Mouse (Mus musculus): ENCODE data around the gene Usp30. TPM values are rescaled to one million over a fixed set of nuclear protein-coding genes. Genes with fewer than 3 reads are reported as not detected.

Gene Usp30
- polyA plus RNA-seq, 1 experiment: 36.6 TPM

DNA sequence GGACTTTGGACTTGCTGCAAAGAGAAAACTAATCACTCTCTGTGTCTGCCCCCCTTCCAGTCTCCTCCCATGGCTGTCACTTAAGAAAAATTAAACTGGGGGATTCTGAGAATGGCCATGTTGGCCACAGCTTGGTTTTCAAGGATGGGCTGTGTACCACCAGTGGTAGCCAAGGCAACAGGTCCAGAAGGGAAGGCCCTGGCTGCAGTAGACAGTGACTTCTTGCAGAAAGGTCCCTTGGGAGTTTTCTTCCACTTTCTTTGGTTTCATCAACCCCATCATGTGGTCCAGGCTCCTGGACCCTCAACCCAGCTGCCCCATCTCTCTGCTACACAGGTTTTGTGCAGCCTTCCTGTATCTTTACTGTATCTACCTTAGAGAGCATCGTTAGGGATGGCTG, 24.4 kb upstream of the Usp30 start:
- TF ChIP-seq CTCF (IDR thresholded peaks at IDR 0.05; ENCODE audit: extremely low read depth, insufficient read depth, low read length) (no peak), POLR2A (IDR thresholded peaks at IDR 0.05; ENCODE audit: extremely low read depth, insufficient read depth, low read length) (no peak)
- Histone ChIP-seq H3K4me3 (ENCODE audit: insufficient read depth, low read length) (no peak overlapping the region), H3K4me1 (ENCODE audit: control insufficient read depth, insufficient read depth, low read length) (no peaks in the 10 kb centered on the region), H3K27ac (ENCODE audit: insufficient read depth, low read length) (no peak overlapping the region)

- H3K4me1 ChIP-seq (ENCODE audit: control insufficient read depth, insufficient read depth, low read length): no peaks in the 10 kb centered on the region
- TF ChIP-seq CTCF (IDR thresholded peaks at IDR 0.05; ENCODE audit: extremely low read depth, insufficient read depth, low read length) (no peak), POLR2A (IDR thresholded peaks at IDR 0.05; ENCODE audit: extremely low read depth, insufficient read depth, low read length) (no peak)
- H3K4me3 ChIP-seq (ENCODE audit: insufficient read depth, low read length): no peak overlapping the region
- H3K27ac ChIP-seq (ENCODE audit: insufficient read depth, low read length): no peak overlapping the region
Measured at GRCm38 (mm10) chr5:114041327-114041930, 23.8 kb upstream of the Usp30 start.

DNA sequence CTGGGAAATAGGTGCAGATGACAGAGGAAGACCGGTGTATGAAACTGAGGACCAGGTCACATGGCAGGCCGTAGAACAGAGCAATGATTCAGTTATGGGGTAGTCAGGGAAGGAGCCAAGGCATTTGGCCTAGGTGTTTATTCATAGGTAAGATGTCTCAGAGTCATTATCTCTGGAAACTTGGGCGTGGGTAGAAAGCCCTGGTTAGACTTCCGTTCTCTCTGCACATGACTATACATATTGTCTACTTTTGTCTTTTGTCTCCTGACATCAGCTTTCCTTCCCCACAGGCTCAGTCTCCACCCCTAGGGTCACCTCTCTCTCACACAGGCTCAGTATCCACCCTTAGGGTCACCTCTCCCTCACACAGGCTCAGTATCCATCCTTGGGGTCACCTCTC, 21.5 kb upstream of the Usp30 start:
- H3K4me3 ChIP-seq (ENCODE audit: insufficient read depth, low read length): no peak overlapping the region
- TF ChIP-seq CTCF (IDR thresholded peaks at IDR 0.05; ENCODE audit: extremely low read depth, insufficient read depth, low read length) (no peak), POLR2A (IDR thresholded peaks at IDR 0.05; ENCODE audit: extremely low read depth, insufficient read depth, low read length) (no peak)

DNA sequence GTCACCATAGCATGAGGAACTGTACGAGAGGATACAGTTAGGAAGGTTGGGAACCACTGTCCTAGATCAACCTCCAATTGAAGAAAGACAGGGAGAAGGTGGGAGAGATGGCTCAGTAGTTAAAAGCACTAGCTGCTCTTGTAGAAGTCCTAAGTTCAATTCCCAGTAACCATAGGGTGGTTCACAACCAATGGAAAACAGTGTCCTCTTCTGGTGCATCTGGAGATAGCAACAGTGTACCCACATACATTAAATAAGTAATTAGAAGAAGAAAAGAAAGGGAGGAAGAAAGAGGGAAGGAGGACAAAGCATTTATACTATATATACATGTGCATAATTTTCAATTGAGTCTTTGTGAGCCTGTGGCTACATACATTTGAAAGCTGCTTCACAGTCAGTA, 20.1 kb upstream of the Usp30 start:
- TF ChIP-seq CTCF (IDR thresholded peaks at IDR 0.05; ENCODE audit: extremely low read depth, insufficient read depth, low read length): no peak
- TF ChIP-seq POLR2A (IDR thresholded peaks at IDR 0.05; ENCODE audit: extremely low read depth, insufficient read depth, low read length): no peak
- Histone ChIP-seq H3K27ac (ENCODE audit: insufficient read depth, low read length) (no peak overlapping the region), H3K4me3 (ENCODE audit: insufficient read depth, low read length) (no peak overlapping the region), H3K4me1 (ENCODE audit: control insufficient read depth, insufficient read depth, low read length) (no peaks in the 10 kb centered on the region)

More for the DNA sequence above, 21.5 kb upstream of the Usp30 start:
- Histone ChIP-seq H3K27ac (ENCODE audit: insufficient read depth, low read length) (no peak overlapping the region), H3K4me1 (ENCODE audit: control insufficient read depth, insufficient read depth, low read length) (no peaks in the 10 kb centered on the region)

DNA sequence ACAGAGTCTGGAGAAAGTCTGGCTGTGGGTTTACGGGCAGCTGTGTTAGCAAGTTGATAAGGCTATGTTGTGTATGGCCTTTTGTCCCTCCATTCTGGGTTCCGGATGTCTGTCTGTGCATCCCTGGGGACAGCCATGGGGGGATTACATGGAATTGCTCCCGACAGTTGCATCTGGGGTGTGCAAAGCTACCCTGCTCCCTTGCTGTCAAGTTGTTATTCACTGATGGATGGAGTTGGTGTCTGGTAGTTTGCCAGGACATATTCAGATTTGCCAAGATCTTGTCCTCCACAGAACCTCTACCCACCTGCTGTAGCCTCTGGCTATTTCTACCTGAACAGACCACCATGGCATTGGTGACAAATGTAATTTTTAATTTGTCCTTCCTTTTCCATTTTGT, 19.1 kb upstream of the Usp30 start:
- TF ChIP-seq POLR2A (IDR thresholded peaks at IDR 0.05; ENCODE audit: extremely low read depth, insufficient read depth, low read length) (no peak), CTCF (IDR thresholded peaks at IDR 0.05; ENCODE audit: extremely low read depth, insufficient read depth, low read length) (no peak)
- Histone ChIP-seq H3K4me3 (ENCODE audit: insufficient read depth, low read length) (no peak overlapping the region), H3K4me1 (ENCODE audit: control insufficient read depth, insufficient read depth, low read length) (no peaks in the 10 kb centered on the region), H3K27ac (ENCODE audit: insufficient read depth, low read length) (no peak overlapping the region)

GRCm38 (mm10) chr5:114046604-114047003, 18.7 kb upstream of the Usp30 start:
- TF ChIP-seq CTCF (IDR thresholded peaks at IDR 0.05; ENCODE audit: extremely low read depth, insufficient read depth, low read length): 0 out of 2 replicates have a peak, but pooled peaks have one; percentile 24
- no peak for TF ChIP-seq POLR2A (IDR thresholded peaks at IDR 0.05; ENCODE audit: extremely low read depth, insufficient read depth, low read length)
- H3K4me3 ChIP-seq (ENCODE audit: insufficient read depth, low read length): no peak overlapping the region
- no peaks in the 10 kb centered on the region for H3K4me1 ChIP-seq (ENCODE audit: control insufficient read depth, insufficient read depth, low read length)
- H3K27ac ChIP-seq (ENCODE audit: insufficient read depth, low read length): no peak overlapping the region

DNA sequence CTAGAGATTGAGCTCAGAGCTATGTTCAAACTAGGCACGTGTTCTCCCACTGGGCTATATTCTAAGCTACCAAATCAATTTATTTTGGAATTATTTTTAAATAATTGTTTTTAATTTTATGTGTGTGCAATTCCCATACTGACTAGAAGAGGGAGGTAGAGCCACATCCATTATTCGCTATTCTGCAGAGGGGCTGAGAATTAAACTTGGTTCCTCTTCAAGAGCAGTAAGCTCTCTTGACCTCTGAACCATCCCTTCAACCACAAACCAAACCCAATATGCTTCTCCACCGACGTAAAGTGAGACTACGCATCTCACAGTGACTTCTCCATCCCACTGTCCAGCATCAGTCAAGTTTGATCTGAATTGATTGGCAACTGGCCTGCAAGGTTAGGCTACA, 18.1 kb upstream of the Usp30 start:
- no peaks in the 10 kb centered on the region for H3K4me1 ChIP-seq (ENCODE audit: control insufficient read depth, insufficient read depth, low read length)
- H3K27ac ChIP-seq (ENCODE audit: insufficient read depth, low read length): no peak overlapping the region
- TF ChIP-seq CTCF (IDR thresholded peaks at IDR 0.05; ENCODE audit: extremely low read depth, insufficient read depth, low read length) (no peak), POLR2A (IDR thresholded peaks at IDR 0.05; ENCODE audit: extremely low read depth, insufficient read depth, low read length) (no peak)
- H3K4me3 ChIP-seq (ENCODE audit: insufficient read depth, low read length): no peak overlapping the region

- TF ChIP-seq POLR2A (IDR thresholded peaks at IDR 0.05; ENCODE audit: extremely low read depth, insufficient read depth, low read length) (no peak), CTCF (IDR thresholded peaks at IDR 0.05; ENCODE audit: extremely low read depth, insufficient read depth, low read length) (no peak)
- Histone ChIP-seq H3K4me3 (ENCODE audit: insufficient read depth, low read length) (no peak overlapping the region), H3K27ac (ENCODE audit: insufficient read depth, low read length) (no peak overlapping the region), H3K4me1 (ENCODE audit: control insufficient read depth, insufficient read depth, low read length) (no peaks in the 10 kb centered on the region)
Measured at GRCm38 (mm10) chr5:114048731-114049308, 16.4 kb upstream of the Usp30 start.

DNA sequence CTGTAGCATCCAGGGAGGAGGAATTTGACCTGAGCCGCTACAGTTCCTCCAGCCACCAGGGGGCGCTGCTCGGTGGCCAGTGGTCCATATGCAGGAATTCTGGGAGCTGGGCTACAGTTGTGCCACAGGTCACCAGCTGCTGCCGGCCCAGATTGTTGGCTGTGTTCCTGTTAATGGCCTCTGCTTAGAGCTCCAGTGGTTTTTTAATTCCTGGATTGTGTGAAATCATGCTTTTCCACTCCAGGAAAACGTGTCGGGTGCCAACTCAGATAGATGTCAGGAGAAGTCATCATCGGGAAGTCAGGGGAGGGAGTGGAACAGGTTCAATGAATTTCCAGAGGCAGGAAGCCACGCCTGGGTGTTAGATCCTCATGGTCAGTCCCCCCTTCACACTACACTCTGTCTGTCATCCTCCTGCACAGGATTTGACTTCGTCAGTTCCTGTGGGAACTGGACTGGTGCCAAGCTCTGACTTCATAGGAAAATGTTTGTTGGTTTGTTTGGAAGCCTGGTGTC, 13.0 kb upstream of the Usp30 start:
- TF ChIP-seq CTCF (IDR thresholded peaks at IDR 0.05; ENCODE audit: extremely low read depth, insufficient read depth, low read length): peak; percentile 68
- TF ChIP-seq POLR2A (IDR thresholded peaks at IDR 0.05; ENCODE audit: extremely low read depth, insufficient read depth, low read length): no peak
- no peaks in the 10 kb centered on the region for H3K4me1 ChIP-seq (ENCODE audit: control insufficient read depth, insufficient read depth, low read length)
- H3K4me3 ChIP-seq (ENCODE audit: insufficient read depth, low read length): no peak overlapping the region
- no peak overlapping the region for H3K27ac ChIP-seq (ENCODE audit: insufficient read depth, low read length)

GRCm38 (mm10) chr5:114057129-114057731, 8.0 kb upstream of the Usp30 start:
- no peak overlapping the region for H3K4me3 ChIP-seq (ENCODE audit: insufficient read depth, low read length)
- no peaks in the 10 kb centered on the region for H3K4me1 ChIP-seq (ENCODE audit: control insufficient read depth, insufficient read depth, low read length)
- TF ChIP-seq CTCF (IDR thresholded peaks at IDR 0.05; ENCODE audit: extremely low read depth, insufficient read depth, low read length) (no peak), POLR2A (IDR thresholded peaks at IDR 0.05; ENCODE audit: extremely low read depth, insufficient read depth, low read length) (no peak)
- H3K27ac ChIP-seq (ENCODE audit: insufficient read depth, low read length): no peak overlapping the region
